Mouse (Mus musculus) limb, embryonic 13.5 days (tissue): ENCODE data around the gene Adam17. TPM values are rescaled to one million over a fixed set of nuclear protein-coding genes. Genes with fewer than 3 reads are reported as not detected.

ENCODE experiments used
- ATAC-seq: fragments of 200-750 bp; cut with Nextera tagmentation; 2 replicates; pipeline ENCODE4 v1.8.0; 2017; ENCODE audit warnings: low read depth, moderate number of reproducible peaks, moderate TSS enrichment; ENCODE audit not compliant: low FRiP score
- H3K27ac ChIP-seq: fragments of 300-500 bp; sonication (generic); 2 replicates; pipeline ENCODE4 v1.5.1; 2015; ENCODE audit warnings: inconsistent platforms, mild to moderate bottlenecking, moderate library complexity
- H3K27me3 ChIP-seq: fragments of 300-500 bp; sonication (generic); 2 replicates; pipeline ENCODE4 v1.6.1; 2015; ENCODE audit warnings: mild to moderate bottlenecking, inconsistent platforms
- H3K36me3 ChIP-seq: fragments of 300-500 bp; sonication (generic); 2 replicates; pipeline ENCODE4 v1.6.1; 2015; ENCODE audit warnings: inconsistent platforms, mild to moderate bottlenecking, moderate library complexity
- H3K4me1 ChIP-seq: fragments of 300-500 bp; sonication (generic); 2 replicates; pipeline ENCODE4 v1.6.1; 2015; ENCODE audit warnings: inconsistent platforms
- H3K4me2 ChIP-seq: fragments of 300-500 bp; sonication (generic); replicated peaks from 2 replicates; pipeline ENCODE4 v1.6.1; 2015; ENCODE audit warnings: inconsistent platforms, mild to moderate bottlenecking, moderate library complexity
- H3K4me3 ChIP-seq: fragments of 300-500 bp; sonication (generic); 2 replicates; pipeline ENCODE4 v1.5.1; 2015; ENCODE audit warnings: moderate library complexity, mild to moderate bottlenecking, inconsistent platforms
- H3K9ac ChIP-seq: fragments of 300-500 bp; sonication (generic); 2 replicates; pipeline ENCODE4 v1.6.1; 2015; ENCODE audit warnings: mild to moderate bottlenecking, inconsistent platforms
- H3K9me3 ChIP-seq: fragments of 300-500 bp; sonication (generic); 2 replicates; pipeline ENCODE4 v1.6.1; 2016; ENCODE audit warnings: inconsistent platforms
- WGBS: fragments of 180-500 bp; shearing (Covaris S2); methylation state at CpG from one replicate; pipeline ENCODE4 v1.1.7; 2015; 5-methylcytosine and 5-hydroxymethylcytosine counted together
- polyA plus RNA-seq: library from polyadenylated mRNA; unstranded; fragments of >200 nt; fragmentation: Nextera tagmentation; extraction: Ambion mirVana; gene quantifications from 2 replicates; pipeline ENCODE4 v1.2.1, GENCODE M21; 2015

Adam17 gene
- polyA plus RNA-seq, 1 experiment from 2014 or later, result 45.4 TPM

GRCm38 (mm10) chr12:21375376-21376157, 2.1 kb upstream of the Adam17 start:
- Histone ChIP-seq H3K4me3 (no peak overlapping the region), H3K9me3 (no peaks in the 10 kb centered on the region), H3K4me1 (peaks cover 10% of the 10 kb centered on the region), H3K27me3 (no peaks in the 10 kb centered on the region), H3K9ac (no peak overlapping the region), H3K36me3 (no peaks in the 10 kb centered on the region), H3K27ac (no peak overlapping the region), H3K4me2 (no peak overlapping the region)
- no peak for ATAC-seq
- WGBS, result 33% methylated on average over 3 of the region's 3 CpGs

- no peaks in the 10 kb centered on the region for H3K9me3 ChIP-seq
- 4% methylated on average over 24 of the region's 24 CpGs for WGBS
- H3K36me3 ChIP-seq, result no peaks in the 10 kb centered on the region
- peaks cover 10% of the 10 kb centered on the region for H3K4me1 ChIP-seq
- H3K27me3 ChIP-seq, result no peaks in the 10 kb centered on the region
- peak overlapping the region; percentile 73 for H3K4me2 ChIP-seq
- H3K27ac ChIP-seq, result peak overlapping the region; percentile 96
- ATAC-seq, result no peak
- H3K9ac ChIP-seq, result peak overlapping the region; percentile 90
- H3K4me3 ChIP-seq, result peak overlapping the region; percentile 75
These were observed 516 bp upstream of the Adam17 start for GRCm38 (mm10) chr12:21373820-21374475.

GRCm38 (mm10) chr12:21370035-21370611, 3.3 kb downstream of the Adam17 start:
- no peaks in the 10 kb centered on the region for H3K36me3 ChIP-seq
- no peak overlapping the region for H3K4me2 ChIP-seq
- H3K4me3 ChIP-seq, result no peak overlapping the region
- H3K27me3 ChIP-seq, result no peaks in the 10 kb centered on the region
- H3K9me3 ChIP-seq, result no peaks in the 10 kb centered on the region
- no peak overlapping the region for H3K27ac ChIP-seq
- H3K4me1 ChIP-seq, result peaks cover 10% of the 10 kb centered on the region
- no peak for ATAC-seq
- H3K9ac ChIP-seq, result no peak overlapping the region
- 95% methylated on average over 1 of the region's 1 CpGs for WGBS

GRCm38 (mm10) chr12:21369087-21369410, 4.4 kb downstream of the Adam17 start:
- no peak overlapping the region for H3K9ac ChIP-seq
- no peak overlapping the region for H3K4me2 ChIP-seq
- H3K27ac ChIP-seq, result no peak overlapping the region
- H3K4me1 ChIP-seq, result peaks cover 10% of the 10 kb centered on the region
- WGBS, result 91% methylated on average over 5 of the region's 5 CpGs
- no peak for ATAC-seq
- H3K9me3 ChIP-seq, result no peaks in the 10 kb centered on the region
- H3K4me3 ChIP-seq, result no peak overlapping the region
- H3K27me3 ChIP-seq, result no peaks in the 10 kb centered on the region
- H3K36me3 ChIP-seq, result no peaks in the 10 kb centered on the region; the same call in 1 of the 2 replicates

- no peaks in the 10 kb centered on the region for H3K27me3 ChIP-seq
- H3K9me3 ChIP-seq, result no peaks in the 10 kb centered on the region
- H3K9ac ChIP-seq, result no peak overlapping the region
- H3K4me1 ChIP-seq, result peaks cover 10% of the 10 kb centered on the region
- H3K27ac ChIP-seq, result no peak overlapping the region
- no peak overlapping the region for H3K4me3 ChIP-seq
- no peak overlapping the region for H3K4me2 ChIP-seq
- no peak for ATAC-seq
- no peaks in the 10 kb centered on the region; the same call in 1 of the 2 replicates for H3K36me3 ChIP-seq
- WGBS, result 92% methylated on average over 9 of the region's 9 CpGs
These were observed 4.9 kb downstream of the Adam17 start for GRCm38 (mm10) chr12:21368376-21369086.

- Histone ChIP-seq H3K9ac (no peak overlapping the region), H3K27ac (no peak overlapping the region), H3K27me3 (no peaks in the 10 kb centered on the region), H3K9me3 (no peaks in the 10 kb centered on the region), H3K4me3 (no peak overlapping the region), H3K4me2 (no peak overlapping the region), H3K36me3 (peaks cover 15% of the 10 kb centered on the region), H3K4me1 (no peaks in the 10 kb centered on the region)
- ATAC-seq, result no peak
- 66% methylated on average over 10 of the region's 10 CpGs for WGBS
These were observed 8.6 kb downstream of the Adam17 start for GRCm38 (mm10) chr12:21364624-21365435.

- Histone ChIP-seq H3K9ac (no peak overlapping the region), H3K4me1 (no peaks in the 10 kb centered on the region), H3K27ac (no peak overlapping the region), H3K9me3 (no peaks in the 10 kb centered on the region), H3K27me3 (no peaks in the 10 kb centered on the region), H3K4me3 (no peak overlapping the region), H3K36me3 (peaks cover 15% of the 10 kb centered on the region), H3K4me2 (no peak overlapping the region)
- WGBS, result 89% methylated on average over 3 of the region's 3 CpGs
- no peak for ATAC-seq
These were observed 10.2 kb downstream of the Adam17 start for GRCm38 (mm10) chr12:21363195-21363594.

- Histone ChIP-seq H3K27me3 (no peaks in the 10 kb centered on the region), H3K4me3 (no peak overlapping the region), H3K4me1 (no peaks in the 10 kb centered on the region), H3K36me3 (peaks cover 18% of the 10 kb centered on the region), H3K27ac (no peak overlapping the region), H3K9me3 (no peaks in the 10 kb centered on the region), H3K4me2 (no peak overlapping the region), H3K9ac (no peak overlapping the region)
- WGBS, result 77% methylated on average over 2 of the region's 2 CpGs
- ATAC-seq, result no peak
These were observed 10.7 kb downstream of the Adam17 start for GRCm38 (mm10) chr12:21362686-21363085.

- H3K4me1 ChIP-seq, result no peaks in the 10 kb centered on the region
- H3K4me2 ChIP-seq, result no peak overlapping the region
- no peaks in the 10 kb centered on the region for H3K27me3 ChIP-seq
- WGBS, result 95% methylated on average over 8 of the region's 8 CpGs
- no peak overlapping the region for H3K27ac ChIP-seq
- no peak overlapping the region for H3K9ac ChIP-seq
- peaks cover 72% of the 10 kb centered on the region for H3K36me3 ChIP-seq
- no peak overlapping the region for H3K4me3 ChIP-seq
- H3K9me3 ChIP-seq, result 0 out of 2 replicates have a peak, but pooled peaks cover 3% of the 10 kb centered on the region
- no peak for ATAC-seq
These were observed 19.8 kb downstream of the Adam17 start for GRCm38 (mm10) chr12:21353681-21354080.

GRCm38 (mm10) chr12:21350113-21350876, 23.1 kb downstream of the Adam17 start:
- Histone ChIP-seq H3K9me3 (0 out of 2 replicates have a peak, but pooled peaks cover 3% of the 10 kb centered on the region), H3K4me1 (no peaks in the 10 kb centered on the region), H3K27me3 (no peaks in the 10 kb centered on the region), H3K4me3 (no peak overlapping the region), H3K4me2 (no peak overlapping the region), H3K27ac (no peak overlapping the region), H3K36me3 (peaks cover 71% of the 10 kb centered on the region), H3K9ac (no peak overlapping the region)
- 89% methylated on average over 7 of the region's 7 CpGs for WGBS
- no peak for ATAC-seq

- no peak overlapping the region for H3K27ac ChIP-seq
- 93% methylated on average over 7 of the region's 7 CpGs for WGBS
- no peaks in the 10 kb centered on the region for H3K9me3 ChIP-seq
- H3K4me3 ChIP-seq, result no peak overlapping the region
- H3K4me1 ChIP-seq, result no peaks in the 10 kb centered on the region
- peaks cover 70% of the 10 kb centered on the region for H3K36me3 ChIP-seq
- no peak for ATAC-seq
- no peak overlapping the region for H3K9ac ChIP-seq
- no peaks in the 10 kb centered on the region for H3K27me3 ChIP-seq
- H3K4me2 ChIP-seq, result no peak overlapping the region
These were observed 26.5 kb downstream of the Adam17 start for GRCm38 (mm10) chr12:21346972-21347371.
